Mouse (Mus musculus): ENCODE results near the gene Gsdmc3. TPM values are rescaled to one million over a fixed set of nuclear protein-coding genes. Genes with fewer than 3 reads are reported as not detected.

Gsdmc3 gene
- polyA plus RNA-seq, 1 experiment from 2014 or later, result not detected

Other genes starting within 250 kb of the Gsdmc3 start
- not detected in 2 replicates for gene Gsdmc2, start 33.4 kb downstream of the Gsdmc3 start, polyA plus RNA-seq (2015; fragmentation: Nextera tagmentation; extraction: Ambion mirVana)
- gene Gsdmc4, start 33.7 kb upstream of the Gsdmc3 start, polyA plus RNA-seq (2015; fragmentation: Nextera tagmentation; extraction: Ambion mirVana), result not detected in 2 replicates
- gene Fam49b, start 181.9 kb upstream of the Gsdmc3 start, polyA plus RNA-seq (2015; fragmentation: Nextera tagmentation; extraction: Ambion mirVana), result 109 and 113 TPM in 2 replicates